Mouse (Mus musculus) intestine, embryonic 15.5 days (tissue): Measurements from ENCODE around the gene Dck. TPM values are rescaled to one million over a fixed set of nuclear protein-coding genes. Genes with fewer than 3 reads are reported as not detected.

ENCODE experiments used
- ATAC-seq: fragments of 200-750 bp; cut with Nextera tagmentation; 2 replicates; pipeline ENCODE4 v1.8.0; 2017; ENCODE audit warnings: moderate TSS enrichment, moderate library complexity
- H3K27ac ChIP-seq: fragments of 300-500 bp; sonication (generic); 2 replicates; pipeline ENCODE4 v1.5.1; 2015; ENCODE audit warnings: mild to moderate bottlenecking, inconsistent platforms
- H3K27me3 ChIP-seq: fragments of 300-500 bp; sonication (generic); replicated peaks from 2 replicates; pipeline ENCODE4 v1.6.1; 2015; ENCODE audit warnings: inconsistent platforms
- H3K36me3 ChIP-seq: fragments of 300-500 bp; sonication (generic); 2 replicates; pipeline ENCODE4 v1.6.1; 2015; ENCODE audit warnings: inconsistent platforms
- H3K4me1 ChIP-seq: fragments of 300-500 bp; sonication (generic); replicated peaks from 2 replicates; pipeline ENCODE4 v1.6.1; 2015; ENCODE audit warnings: inconsistent platforms
- H3K4me2 ChIP-seq: fragments of 300-500 bp; sonication (generic); replicated peaks from 2 replicates; pipeline ENCODE4 v1.6.1; 2015; ENCODE audit warnings: mild to moderate bottlenecking, inconsistent platforms
- H3K4me3 ChIP-seq: fragments of 300-500 bp; sonication (generic); replicated peaks from 2 replicates; pipeline ENCODE4 v1.5.1; 2015; ENCODE audit warnings: inconsistent platforms
- H3K9ac ChIP-seq: fragments of 300-500 bp; sonication (generic); 2 replicates; pipeline ENCODE4 v1.6.1; 2015; ENCODE audit warnings: inconsistent platforms
- H3K9me3 ChIP-seq: fragments of 300-500 bp; sonication (generic); 2 replicates; pipeline ENCODE4 v1.6.1; 2016; ENCODE audit warnings: inconsistent platforms
- WGBS: fragments of 180-500 bp; shearing (Covaris S2); methylation state at CpG from one replicate; pipeline ENCODE4 v1.1.7; 2015; 5-methylcytosine and 5-hydroxymethylcytosine counted together
- polyA plus RNA-seq: library from polyadenylated mRNA; unstranded; fragments of >200 nt; fragmentation: Nextera tagmentation; extraction: Ambion mirVana; gene quantifications from 2 replicates; pipeline ENCODE4 v1.2.1, GENCODE M21; 2015

Gene Dck
- polyA plus RNA-seq, 1 experiment from 2014 or later: 44.2 TPM

- Histone ChIP-seq H3K9me3 (no peaks in the 10 kb centered on the region), H3K4me3 (no peak overlapping the region), H3K4me2 (no peak overlapping the region), H3K36me3 (no peaks in the 10 kb centered on the region), H3K4me1 (peaks cover 4% of the 10 kb centered on the region; the same call in 1 of the 2 replicates), H3K27ac (no peak overlapping the region), H3K27me3 (no peaks in the 10 kb centered on the region), H3K9ac (no peak overlapping the region)
- ATAC-seq: no peak
- WGBS: 87% methylated on average over 5 of the region's 5 CpGs
Observed at GRCm38 (mm10) chr5:88762611-88763010, 2.2 kb upstream of the Dck start.

- 1% methylated on average over 23 of the region's 23 CpGs for WGBS
- H3K27ac ChIP-seq: peak overlapping the region; percentile 49; the same call in 1 of the 2 replicates
Observed at GRCm38 (mm10) chr5:88764430-88764986, 288 bp upstream of the Dck start.

GRCm38 (mm10) chr5:88765587-88765986, 791 bp downstream of the Dck start:
- ATAC-seq: no peak
- peak overlapping the region; percentile 73 for H3K9ac ChIP-seq
- H3K4me3 ChIP-seq: peak overlapping the region; percentile 61
- peaks cover 3% of the 10 kb centered on the region; the same call in 1 of the 2 replicates for H3K36me3 ChIP-seq
- 15% methylated on average over 6 of the region's 6 CpGs for WGBS
- no peaks in the 10 kb centered on the region for H3K9me3 ChIP-seq
- H3K4me1 ChIP-seq: peaks cover 4% of the 10 kb centered on the region; the same call in 1 of the 2 replicates
- H3K4me2 ChIP-seq: peak overlapping the region; percentile 65
- no peaks in the 10 kb centered on the region for H3K27me3 ChIP-seq
- peak overlapping the region; percentile 86 for H3K27ac ChIP-seq

More at GRCm38 (mm10) chr5:88764430-88764986, 288 bp upstream of the Dck start:
- peaks cover under 1% of the 10 kb centered on the region; the same call in 1 of the 2 replicates for H3K36me3 ChIP-seq
- H3K9ac ChIP-seq: no peak overlapping the region; the same call in 1 of the 2 replicates
- H3K4me3 ChIP-seq: peak overlapping the region; percentile 61
- peak; percentile 67 for ATAC-seq
- H3K4me1 ChIP-seq: peaks cover 4% of the 10 kb centered on the region; the same call in 1 of the 2 replicates
- peak overlapping the region; percentile 65 for H3K4me2 ChIP-seq
- no peaks in the 10 kb centered on the region for H3K9me3 ChIP-seq
- no peaks in the 10 kb centered on the region for H3K27me3 ChIP-seq

GRCm38 (mm10) chr5:88766121-88766520, 1.3 kb downstream of the Dck start:
- Histone ChIP-seq H3K36me3 (peaks cover 3% of the 10 kb centered on the region; the same call in 1 of the 2 replicates), H3K4me1 (peaks cover 4% of the 10 kb centered on the region; the same call in 1 of the 2 replicates), H3K9me3 (no peaks in the 10 kb centered on the region), H3K27me3 (no peaks in the 10 kb centered on the region), H3K9ac (no peak overlapping the region), H3K4me2 (peak overlapping the region; percentile 65), H3K27ac (no peak overlapping the region), H3K4me3 (peak overlapping the region; percentile 61)
- ATAC-seq: no peak
- 63% methylated on average over 6 of the region's 6 CpGs for WGBS

GRCm38 (mm10) chr5:88766863-88767262, 2.1 kb downstream of the Dck start:
- Histone ChIP-seq H3K9ac (no peak overlapping the region), H3K4me1 (peaks cover 4% of the 10 kb centered on the region; the same call in 1 of the 2 replicates), H3K27ac (no peak overlapping the region), H3K27me3 (no peaks in the 10 kb centered on the region), H3K9me3 (no peaks in the 10 kb centered on the region), H3K4me3 (no peak overlapping the region), H3K36me3 (peaks cover 3% of the 10 kb centered on the region; the same call in 1 of the 2 replicates), H3K4me2 (no peak overlapping the region)
- ATAC-seq: no peak
- 90% methylated on average over 5 of the region's 5 CpGs for WGBS

GRCm38 (mm10) chr5:88768201-88768600, 3.4 kb downstream of the Dck start:
- H3K4me2 ChIP-seq: no peak overlapping the region

GRCm38 (mm10) chr5:88782072-88782765, 17.4 kb downstream of the Dck start:
- Histone ChIP-seq H3K4me2 (no peak overlapping the region), H3K4me1 (no peaks in the 10 kb centered on the region), H3K36me3 (peaks cover 4% of the 10 kb centered on the region; the same call in 1 of the 2 replicates), H3K9me3 (no peaks in the 10 kb centered on the region), H3K27me3 (no peaks in the 10 kb centered on the region), H3K27ac (no peak overlapping the region), H3K4me3 (no peak overlapping the region), H3K9ac (no peak overlapping the region)
- peak; percentile 63; the same call in 1 of the 2 replicates for ATAC-seq
- WGBS: 60% methylated on average over 7 of the region's 7 CpGs

More at GRCm38 (mm10) chr5:88768201-88768600, 3.4 kb downstream of the Dck start:
- Histone ChIP-seq H3K9ac (no peak overlapping the region), H3K4me1 (peaks cover 4% of the 10 kb centered on the region; the same call in 1 of the 2 replicates), H3K27ac (no peak overlapping the region), H3K9me3 (no peaks in the 10 kb centered on the region), H3K36me3 (peaks cover 3% of the 10 kb centered on the region; the same call in 1 of the 2 replicates), H3K4me3 (no peak overlapping the region), H3K27me3 (no peaks in the 10 kb centered on the region)
- WGBS: 70% methylated on average over 6 of the region's 6 CpGs
- no peak for ATAC-seq

GRCm38 (mm10) chr5:88785059-88785458, 20.3 kb downstream of the Dck start:
- ATAC-seq: no peak
- 76% methylated on average over 1 of the region's 1 CpGs for WGBS
- H3K27ac ChIP-seq: no peak overlapping the region
- H3K4me2 ChIP-seq: no peak overlapping the region
- 0 out of 2 replicates have a peak, but pooled peaks cover 4% of the 10 kb centered on the region for H3K36me3 ChIP-seq
- no peak overlapping the region for H3K4me3 ChIP-seq
- no peaks in the 10 kb centered on the region for H3K4me1 ChIP-seq
- no peaks in the 10 kb centered on the region for H3K27me3 ChIP-seq
- H3K9me3 ChIP-seq: no peaks in the 10 kb centered on the region
- no peak overlapping the region for H3K9ac ChIP-seq

GRCm38 (mm10) chr5:88790675-88791074, 25.9 kb downstream of the Dck start:
- Histone ChIP-seq H3K9ac (no peak overlapping the region), H3K4me1 (0 out of 2 replicates have a peak, but pooled peaks cover 3% of the 10 kb centered on the region), H3K36me3 (no peaks in the 10 kb centered on the region), H3K9me3 (no peaks in the 10 kb centered on the region), H3K27me3 (no peaks in the 10 kb centered on the region), H3K27ac (no peak overlapping the region), H3K4me2 (no peak overlapping the region), H3K4me3 (no peak overlapping the region)
- ATAC-seq: no peak
- WGBS: 42% methylated on average over 9 of the region's 9 CpGs

GRCm38 (mm10) chr5:88791256-88792245, 26.8 kb downstream of the Dck start:
- Histone ChIP-seq H3K27me3 (no peaks in the 10 kb centered on the region), H3K27ac (no peak overlapping the region), H3K9ac (no peak overlapping the region), H3K36me3 (no peaks in the 10 kb centered on the region), H3K4me2 (no peak overlapping the region), H3K9me3 (no peaks in the 10 kb centered on the region), H3K4me1 (0 out of 2 replicates have a peak, but pooled peaks cover 3% of the 10 kb centered on the region), H3K4me3 (no peak overlapping the region)
- WGBS: 37% methylated on average over 10 of the region's 10 CpGs
- ATAC-seq: peak; percentile 29; the same call in 1 of the 2 replicates

- Histone ChIP-seq H3K9ac (no peak overlapping the region), H3K36me3 (no peaks in the 10 kb centered on the region), H3K4me1 (peaks cover 6% of the 10 kb centered on the region; the same call in 1 of the 2 replicates), H3K9me3 (no peaks in the 10 kb centered on the region), H3K4me3 (no peak overlapping the region), H3K4me2 (no peak overlapping the region), H3K27me3 (no peaks in the 10 kb centered on the region), H3K27ac (no peak overlapping the region)
- ATAC-seq: no peak
- WGBS: 85% methylated on average over 3 of the region's 3 CpGs
Observed at GRCm38 (mm10) chr5:88793676-88794075, 28.9 kb downstream of the Dck start.
